Comparison of ENCODE assay signal across 20 mouse cellular contexts in the genomic region with DNA sequence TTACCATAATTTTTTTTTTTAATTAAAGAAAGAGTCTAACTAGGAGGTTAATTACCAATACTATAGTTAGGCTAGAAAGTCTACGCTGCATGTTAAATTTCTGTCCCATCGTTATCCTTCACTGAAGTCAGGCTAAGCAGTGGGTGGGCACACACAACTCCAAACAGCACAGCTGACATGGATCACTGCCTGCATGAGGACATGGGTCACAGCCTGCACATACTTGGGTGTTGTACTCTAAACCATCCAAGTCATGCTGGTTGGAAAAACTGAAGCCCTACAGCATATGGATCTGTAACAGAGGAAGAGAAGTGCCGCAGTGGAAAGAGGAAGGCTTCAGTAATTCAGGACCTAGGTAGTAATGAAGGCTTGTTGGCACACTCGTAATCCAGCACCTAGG.
DNase-seq lines count a peak whose midpoint lies in the region; ATAC-seq and TF ChIP-seq lines count a peak whose summit lies in the region.
"Had no signal": no experiment of that assay in that cellular context is flagged by ENCODE, and none has a peak within 500 bp of the region (broad histone marks: within the 10 kb centered on the region; RNA-seq: fewer than 3 reads in every experiment).

No protein-coding gene starts in this region.

- no peak for DNase-seq in kidney, adult 18-20 months
- DNase-seq in lung, adult 18-20 months: no peak
- DNase-seq in lung, postnatal 0 days (ENCODE audit: low spot score): peak; percentile 72
- peak; percentile 47 for DNase-seq in mesoderm, embryonic 11.5 days (ENCODE audit: low read depth, low spot score)
- DNase-seq in frontal cortex, adult 2 months (ENCODE audit: extremely low spot score in 1 of 2, low spot score in 1 of 2): no peak
- DNase-seq: adrenal gland, adult 8-10 months; cerebellum, adult 11-12 months; cerebellum, postnatal 25 days; gastrocnemius, postnatal 14 days; heart, adult 11 months; layer of hippocampus, postnatal 36 days; midbrain, embryonic 14.5 days had no signal

- no peaks in the 10 kb centered on the region for H3K36me3 ChIP-seq in kidney, embryonic 14.5 days (ENCODE audit: control insufficient read depth, insufficient read depth, low read length)
- H3K36me3 ChIP-seq in lung, embryonic 15.5 days: no peaks in the 10 kb centered on the region
- H3K36me3 ChIP-seq in lung, postnatal 0 days (ENCODE audit: insufficient read depth, low read length): no peaks in the 10 kb centered on the region
- H3K36me3 ChIP-seq: embryonic facial prominence, embryonic 10.5 days; heart, embryonic 12.5 days; hindbrain, embryonic 13.5 days had no signal

- no peak overlapping the region; the same call in 1 of the 2 replicates for H3K4me2 ChIP-seq in kidney, embryonic 14.5 days (replicated peaks; ENCODE audit: low read depth, low read length)
- H3K4me2 ChIP-seq in lung, embryonic 15.5 days: no peak overlapping the region
- H3K4me2 ChIP-seq in lung, postnatal 0 days (replicated peaks; ENCODE audit: low read depth, low read length): no peak overlapping the region
- H3K4me2 ChIP-seq: heart, embryonic 12.5 days; hindbrain, embryonic 13.5 days had no signal

- no peak overlapping the region for H3K4me3 ChIP-seq in kidney, embryonic 14.5 days (ENCODE audit: low read length)
- H3K4me3 ChIP-seq in lung, embryonic 15.5 days: no peak overlapping the region
- no peak overlapping the region for H3K4me3 ChIP-seq in lung, postnatal 0 days (ENCODE audit: low read depth, low read length)
- H3K4me3 ChIP-seq: embryonic facial prominence, embryonic 10.5 days; heart, embryonic 12.5 days; hindbrain, embryonic 13.5 days; megakaryocyte, embryonic 14.5 days had no signal

- TF ChIP-seq CTCF in lung, postnatal 0 days (IDR thresholded peaks at IDR 0.05): no peak

- no peak overlapping the region for H3K9ac ChIP-seq in kidney, embryonic 14.5 days (ENCODE audit: low read depth, low read length)
- H3K9ac ChIP-seq in lung, embryonic 15.5 days: no peak overlapping the region
- H3K9ac ChIP-seq in lung, postnatal 0 days (replicated peaks; ENCODE audit: low read depth): no peak overlapping the region
- H3K9ac ChIP-seq: heart, embryonic 12.5 days; hindbrain, embryonic 13.5 days had no signal

- 28% methylated on average over 4 of the region's 4 CpGs for WGBS in kidney, embryonic 14.5 days
- WGBS in lung, embryonic 15.5 days: 52% methylated on average over 4 of the region's 4 CpGs
- WGBS in lung, postnatal 0 days: 65% methylated on average over 4 of the region's 4 CpGs

- no peaks in the 10 kb centered on the region for H3K27me3 ChIP-seq in kidney, embryonic 14.5 days (ENCODE audit: control insufficient read depth, insufficient read depth, low read length)
- H3K27me3 ChIP-seq in lung, embryonic 15.5 days: no peaks in the 10 kb centered on the region
- no peaks in the 10 kb centered on the region for H3K27me3 ChIP-seq in lung, postnatal 0 days (replicated peaks; ENCODE audit: insufficient read depth, low read length)
- H3K27me3 ChIP-seq: hindbrain, embryonic 13.5 days; megakaryocyte, embryonic 14.5 days had no signal

- H3K27ac ChIP-seq in kidney, embryonic 14.5 days (ENCODE audit: low read depth, low read length): 0 out of 2 replicates have a peak overlapping the region, but pooled peaks have one; percentile 33
- H3K27ac ChIP-seq in lung, embryonic 15.5 days: peak overlapping the region; percentile 27; the same call in 1 of the 2 replicates
- H3K27ac ChIP-seq in lung, postnatal 0 days (ENCODE audit: low read length): no peak overlapping the region
- H3K27ac ChIP-seq: embryonic facial prominence, embryonic 10.5 days; hindbrain, embryonic 13.5 days; stomach, postnatal 0 days had no signal

- peak; percentile 84; the same call in 1 of the 2 replicates for ATAC-seq in kidney, embryonic 14.5 days (ENCODE audit: low FRiP score, low TSS enrichment)
- peak; percentile 76; the same call in 1 of the 2 replicates for ATAC-seq in lung, embryonic 15.5 days (ENCODE audit: borderline replicate concordance, extremely low read depth, low FRiP score, low TSS enrichment)
- peak; percentile 70 for ATAC-seq in lung, postnatal 0 days
- ATAC-seq: forebrain, embryonic 16.5 days had no signal

- no peak; the same call in 1 of the 2 replicates for TF ChIP-seq EP300 in lung, postnatal 0 days (IDR thresholded peaks at IDR 0.05)

- peaks cover 15% of the 10 kb centered on the region for H3K4me1 ChIP-seq in kidney, embryonic 14.5 days (ENCODE audit: control insufficient read depth, insufficient read depth, low read length)
- H3K4me1 ChIP-seq in lung, embryonic 15.5 days: peaks cover 19% of the 10 kb centered on the region
- H3K4me1 ChIP-seq in lung, postnatal 0 days (ENCODE audit: insufficient read depth, low read depth, low read length): no peaks in the 10 kb centered on the region
- H3K4me1 ChIP-seq: hindbrain, embryonic 13.5 days; megakaryocyte, embryonic 14.5 days had no signal

- H3K9me3 ChIP-seq in kidney, embryonic 14.5 days (ENCODE audit: control insufficient read depth, low read length): no peaks in the 10 kb centered on the region
- H3K9me3 ChIP-seq in lung, embryonic 15.5 days: no peaks in the 10 kb centered on the region
- H3K9me3 ChIP-seq in lung, postnatal 0 days (ENCODE audit: low read length): no peaks in the 10 kb centered on the region
- H3K9me3 ChIP-seq: embryonic facial prominence, embryonic 10.5 days; heart, embryonic 12.5 days; hindbrain, embryonic 13.5 days had no signal

Comparison
In these comparisons a context has a peak if more than half of its experiments do, and no peak if none do; other contexts are left out.
1. DNase-seq: peak in lung, postnatal 0 days (single experiment) and mesoderm, embryonic 11.5 days (single experiment); none in kidney, adult 18-20 months (single experiment), lung, adult 18-20 months (0 of 2) and frontal cortex, adult 2 months (0 of 2).
2. Peak in every context shown above with its lines, with median percentiles within 50 percentile points of each other: ATAC-seq.